Mouse (Mus musculus) cerebellum, postnatal 14 days (tissue): ENCODE measurements at regions not wholly inside any gene's neighbourhood (a gene's known extent, or its start where the extent isn't known, plus 50 kb on each side); places are given as distances from the start of the nearest gene placed in this dataset.
"Not testable (repeated sequence)": the region's sequence is repeated elsewhere in the genome, so short reads cannot be mapped to it uniquely, and the experiment has no call there.

Experiments used
- DNase-seq, 2 experiments: peaks; one replicate each; pipeline ENCODE4 v3.0.0; 2021; ENCODE audit warnings: mixed read lengths in 2 of 2

GRCm38 (mm10) chr10:108111398-108111797, 50.6 kb upstream of the Ppp1r12a start:
- DNase-seq = no peak

GRCm38 (mm10) chr10:108110891-108111290, 51.1 kb upstream of the Ppp1r12a start:
- DNase-seq = no peak

GRCm38 (mm10) chr10:108110197-108110596, 51.8 kb upstream of the Ppp1r12a start:
- DNase-seq = no peak

- not testable (repeated sequence) for DNase-seq
Measured at GRCm38 (mm10) chr10:108108500-108108899, 53.5 kb upstream of the Ppp1r12a start.

- no peak for DNase-seq
Measured at GRCm38 (mm10) chr10:108101521-108101920, 60.5 kb upstream of the Ppp1r12a start.

GRCm38 (mm10) chr10:108093043-108093442, 69.0 kb upstream of the Ppp1r12a start:
- DNase-seq = no peak

GRCm38 (mm10) chr10:108089375-108089981, 72.5 kb upstream of the Ppp1r12a start:
- peak; percentile 10 to 24 for DNase-seq

- no peak for DNase-seq
Measured at GRCm38 (mm10) chr10:108088883-108089282, 73.1 kb upstream of the Ppp1r12a start.

GRCm38 (mm10) chr10:108088209-108088608, 73.8 kb upstream of the Ppp1r12a start:
- DNase-seq = no peak

- no peak for DNase-seq
Measured at GRCm38 (mm10) chr10:108083220-108083619, 78.8 kb upstream of the Ppp1r12a start.

GRCm38 (mm10) chr10:108075144-108075543, 86.8 kb upstream of the Ppp1r12a start:
- no peak for DNase-seq

- DNase-seq = no peak
Measured at GRCm38 (mm10) chr10:108073828-108074227, 88.2 kb upstream of the Ppp1r12a start.

GRCm38 (mm10) chr10:108072211-108072610, 89.8 kb upstream of the Ppp1r12a start:
- DNase-seq = no peak

GRCm38 (mm10) chr10:108071424-108071823, 90.6 kb upstream of the Ppp1r12a start:
- no peak for DNase-seq

- DNase-seq = no peak
Measured at GRCm38 (mm10) chr10:108067723-108068122, 94.3 kb upstream of the Ppp1r12a start.

GRCm38 (mm10) chr10:108066241-108066640, 95.8 kb upstream of the Ppp1r12a start:
- DNase-seq = no peak

- peak; percentile 41 to 57 for DNase-seq
Measured at GRCm38 (mm10) chr10:108061813-108062435, 100.1 kb upstream of the Ppp1r12a start.

- DNase-seq = no peak
Measured at GRCm38 (mm10) chr10:108060554-108060953, 101.4 kb upstream of the Ppp1r12a start.

- no peak for DNase-seq
Measured at GRCm38 (mm10) chr10:108051637-108052036, 110.4 kb upstream of the Ppp1r12a start.

GRCm38 (mm10) chr10:108048426-108048825, 113.6 kb upstream of the Ppp1r12a start:
- DNase-seq = no peak

GRCm38 (mm10) chr10:108043519-108043918, 118.5 kb upstream of the Ppp1r12a start:
- no peak for DNase-seq

- DNase-seq = no peak
Measured at GRCm38 (mm10) chr10:108040027-108040426, 122.0 kb upstream of the Ppp1r12a start.

GRCm38 (mm10) chr10:108036486-108037109, 124.7 kb upstream of the Otogl start:
- peak; percentile 3 to 10 for DNase-seq

GRCm38 (mm10) chr10:108034068-108034467, 122.1 kb upstream of the Otogl start:
- DNase-seq = peak in 1 of 2 experiments; percentile 10
